Mouse (Mus musculus) ES-E14 (cell line): ENCODE data around the gene Plcg2. TPM values are rescaled to one million over a fixed set of nuclear protein-coding genes. Genes with fewer than 3 reads are reported as not detected.

Experiments used
- DNase-seq: peaks from one replicate; pipeline ENCODE4 v3.0.0-alpha.2; 2013; ENCODE audit warnings: low read depth, low spot score
- H3K27ac ChIP-seq: 2 replicates; pipeline ENCODE4 v1.5.1; 2012; ENCODE audit warnings: low read depth, mild to moderate bottlenecking, low read length, moderate library complexity, mixed read lengths; ENCODE audit not compliant: poor library complexity, insufficient read depth, severe bottlenecking
- H3K36me3 ChIP-seq: 2 replicates; pipeline ENCODE4 v1.6.1; 2012; ENCODE audit warnings: mild to moderate bottlenecking, low read length, moderate library complexity, mixed read lengths; ENCODE audit not compliant: control insufficient read depth, poor library complexity, insufficient read depth, severe bottlenecking
- H3K4me1 ChIP-seq, 2 experiments: fragments of 150-350 bp in 1 of 2; sonication (generic) in 1 of 2; 2 replicates each; pipeline ENCODE4 v1.6.1; 2012; ENCODE audit warnings: low read length in 2 of 2, mild to moderate bottlenecking in 1 of 2, mixed read lengths in 1 of 2; ENCODE audit not compliant: control insufficient read depth in 2 of 2, insufficient read depth in 2 of 2, poor library complexity in 1 of 2
- H3K4me3 ChIP-seq, 2 experiments: fragments of 150-350 bp in 1 of 2; sonication (generic) in 1 of 2; 2 replicates each; pipeline ENCODE4 v1.5.1; 2012; ENCODE audit warnings: low read length in 2 of 2, low read depth in 1 of 2, mild to moderate bottlenecking in 1 of 2, mixed read lengths in 1 of 2; ENCODE audit not compliant: insufficient read depth in 1 of 2, poor library complexity in 1 of 2, severe bottlenecking in 1 of 2
- H3K9ac ChIP-seq: 2 replicates; pipeline ENCODE4 v1.6.1; 2012; ENCODE audit warnings: low read depth, mild to moderate bottlenecking, low read length, mixed read lengths; ENCODE audit not compliant: poor library complexity, insufficient read depth, severe bottlenecking
- H3K9me3 ChIP-seq: fragments of 150-350 bp; sonication (generic); 2 replicates; pipeline ENCODE4 v1.6.1; 2012; ENCODE audit warnings: low read depth, mild to moderate bottlenecking, low read length; ENCODE audit not compliant: control insufficient read depth, insufficient read depth
- CHD2 ChIP-seq: IDR thresholded peaks from 2 replicates; pipeline ENCODE4 v1.6.1; 2014; ENCODE audit warnings: mild to moderate bottlenecking, low read depth, low read length, inconsistent platforms
- HCFC1 ChIP-seq: IDR thresholded peaks from 2 replicates; pipeline ENCODE4 v1.6.1; 2012; ENCODE audit warnings: low read length, inconsistent platforms, borderline replicate concordance; ENCODE audit not compliant: insufficient read depth
- MAFK ChIP-seq: IDR thresholded peaks from 2 replicates; pipeline ENCODE4 v1.6.1; 2014; ENCODE audit warnings: mild to moderate bottlenecking, low read depth, low read length, inconsistent platforms; ENCODE audit not compliant: insufficient read depth
- ZC3H11A ChIP-seq: IDR thresholded peaks from 2 replicates; pipeline ENCODE4 v1.6.1; 2012; ENCODE audit warnings: low read depth, mild to moderate bottlenecking, inconsistent platforms, low read length, borderline replicate concordance
- ZNF384 ChIP-seq: IDR thresholded peaks from 2 replicates; pipeline ENCODE4 v1.6.1; 2012; ENCODE audit warnings: low read depth, low read length, inconsistent platforms
- in situ Hi-C, 2 experiments: fragments of 600-800 bp; cut with MboI; formaldehyde crosslinking; loops; one replicate each; pipeline ENCODE4 v1.15.1; 2025; ENCODE audit warnings: low sequenced_read_pairs in 2 of 2, inconsistent platforms in 1 of 2; ENCODE audit not compliant: unreplicated experiment in 2 of 2
- total RNA-seq: library from RNA; depleted of rRNA; stranded (reverse); fragments of 300-350 nt; gene quantifications from 2 replicates; pipeline ENCODE4 v1.2.3, GENCODE M21; 2012

The Plcg2 gene
- total RNA-seq, 1 experiment: 32.4 TPM

DNA sequence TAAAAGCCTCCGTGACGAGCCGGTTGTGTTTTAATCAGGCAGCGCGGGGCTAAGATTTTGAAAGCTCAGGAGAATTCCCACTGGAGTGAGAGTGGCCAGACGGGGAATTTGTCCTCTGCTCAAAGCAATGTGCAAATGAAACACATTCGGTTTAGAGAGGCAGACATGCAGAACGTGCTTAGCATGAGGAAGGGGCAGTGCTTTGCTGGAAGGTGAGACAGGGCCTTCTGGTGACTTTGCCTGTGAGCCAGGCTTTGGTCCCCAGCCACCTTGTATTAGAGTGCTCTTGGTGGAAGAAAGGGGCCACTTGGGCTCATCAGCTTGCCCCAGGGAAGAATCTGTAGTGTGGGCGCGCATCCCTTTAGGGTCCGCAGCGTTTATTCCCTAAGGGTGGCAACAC, 106.0 kb downstream of the Plcg2 start:
- Histone ChIP-seq H3K9ac (no peak overlapping the region), H3K27ac (no peak overlapping the region), H3K36me3 (peaks cover 12% of the 10 kb centered on the region; the same call in 1 of the 2 replicates), H3K9me3 (no peaks in the 10 kb centered on the region), H3K4me3 (no peak overlapping the region), H3K4me1 (no peaks in the 10 kb centered on the region)
- no peak for TF ChIP-seq ZC3H11A
- TF ChIP-seq HCFC1: no peak
- no peak for TF ChIP-seq MAFK
- TF ChIP-seq ZNF384: no peak
- no peak for TF ChIP-seq CHD2
- no peak for DNase-seq
- in situ Hi-C loops: no loop called here

DNA sequence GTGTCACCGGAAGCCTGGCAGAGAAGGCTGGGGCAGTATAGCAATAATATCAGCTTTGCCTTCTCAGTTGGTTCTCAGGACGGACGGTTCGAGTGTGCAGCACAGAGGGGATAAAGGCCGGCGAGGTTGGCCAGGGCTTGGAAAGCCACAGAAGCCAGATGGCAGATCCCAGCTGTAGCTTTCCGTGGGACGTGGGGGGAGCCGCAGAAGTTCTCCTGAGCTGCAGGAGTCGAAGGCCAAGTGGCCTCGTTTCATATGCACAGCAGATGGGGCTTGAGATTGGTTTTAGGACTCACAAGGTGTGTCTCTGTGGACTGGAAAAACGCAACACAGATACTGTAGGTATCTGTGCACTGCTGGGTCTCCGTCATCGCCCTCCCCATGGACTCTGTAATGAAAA, 106.6 kb downstream of the Plcg2 start:
- in situ Hi-C loops: no loop called here
- H3K9me3 ChIP-seq: no peaks in the 10 kb centered on the region
- no peak overlapping the region for H3K4me3 ChIP-seq
- no peak for DNase-seq
- H3K27ac ChIP-seq: no peak overlapping the region
- H3K4me1 ChIP-seq: no peaks in the 10 kb centered on the region
- peaks cover 15% of the 10 kb centered on the region; the same call in 1 of the 2 replicates for H3K36me3 ChIP-seq
- no peak for TF ChIP-seq HCFC1
- no peak for TF ChIP-seq CHD2
- TF ChIP-seq MAFK: no peak
- TF ChIP-seq ZNF384: no peak
- no peak for TF ChIP-seq ZC3H11A
- H3K9ac ChIP-seq: no peak overlapping the region

DNA sequence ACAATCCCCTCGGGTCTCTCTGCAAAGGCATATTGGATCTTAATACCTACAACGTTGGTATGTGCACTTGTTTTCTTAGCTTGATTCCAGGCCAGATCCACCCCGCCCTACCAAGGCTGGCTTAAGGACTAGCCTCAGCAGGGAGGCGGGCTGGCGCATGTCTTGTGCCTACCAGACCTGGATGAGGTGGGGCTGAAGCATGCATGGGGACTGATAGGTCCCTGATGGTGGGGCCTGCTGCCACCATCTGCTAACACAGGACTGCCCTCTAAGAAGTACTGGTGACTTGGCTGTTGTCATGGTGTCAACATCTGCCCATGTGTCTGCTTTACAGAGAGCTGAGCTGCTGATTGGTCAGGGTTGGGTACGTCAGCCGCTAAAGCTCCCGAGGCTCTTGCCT, 107.1 kb downstream of the Plcg2 start:
- DNase-seq: no peak
- in situ Hi-C loops: no loop called here
- Histone ChIP-seq H3K9me3 (no peaks in the 10 kb centered on the region), H3K9ac (no peak overlapping the region), H3K27ac (no peak overlapping the region), H3K36me3 (peaks cover 15% of the 10 kb centered on the region; the same call in 1 of the 2 replicates), H3K4me3 (no peak overlapping the region), H3K4me1 (no peaks in the 10 kb centered on the region)
- TF ChIP-seq ZNF384: no peak
- no peak for TF ChIP-seq MAFK
- TF ChIP-seq HCFC1: no peak
- TF ChIP-seq ZC3H11A: no peak
- TF ChIP-seq CHD2: no peak

DNA sequence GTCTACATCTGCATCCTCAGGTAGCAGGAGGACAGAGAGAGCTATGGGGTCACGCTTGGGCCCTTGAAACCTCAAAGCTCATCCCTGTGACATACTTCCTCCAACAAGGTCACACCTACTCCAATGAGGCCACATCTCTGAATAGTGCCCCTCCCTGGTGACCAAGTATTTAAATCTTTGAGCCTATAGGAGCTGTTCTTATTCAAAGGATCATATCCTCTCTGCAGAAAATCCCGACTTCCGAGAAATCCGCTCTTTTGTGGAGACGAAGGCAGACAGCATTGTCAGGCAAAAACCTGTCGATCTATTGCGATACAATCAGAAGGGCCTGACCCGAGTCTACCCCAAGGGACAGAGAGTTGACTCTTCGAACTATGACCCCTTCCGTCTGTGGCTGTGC, 112.4 kb downstream of the Plcg2 start:
- Histone ChIP-seq H3K27ac (no peak overlapping the region), H3K4me3 (no peak overlapping the region), H3K36me3 (peaks cover 23% of the 10 kb centered on the region), H3K9ac (no peak overlapping the region), H3K4me1 (peaks cover 2% of the 10 kb centered on the region in 2 experiments; a peak in 2 of 4 replicates), H3K9me3 (no peaks in the 10 kb centered on the region)
- no peak for DNase-seq
- TF ChIP-seq CHD2: no peak
- no peak for TF ChIP-seq ZNF384
- no peak for TF ChIP-seq HCFC1
- TF ChIP-seq MAFK: no peak
- TF ChIP-seq ZC3H11A: no peak
- in situ Hi-C loops: no loop called here

DNA sequence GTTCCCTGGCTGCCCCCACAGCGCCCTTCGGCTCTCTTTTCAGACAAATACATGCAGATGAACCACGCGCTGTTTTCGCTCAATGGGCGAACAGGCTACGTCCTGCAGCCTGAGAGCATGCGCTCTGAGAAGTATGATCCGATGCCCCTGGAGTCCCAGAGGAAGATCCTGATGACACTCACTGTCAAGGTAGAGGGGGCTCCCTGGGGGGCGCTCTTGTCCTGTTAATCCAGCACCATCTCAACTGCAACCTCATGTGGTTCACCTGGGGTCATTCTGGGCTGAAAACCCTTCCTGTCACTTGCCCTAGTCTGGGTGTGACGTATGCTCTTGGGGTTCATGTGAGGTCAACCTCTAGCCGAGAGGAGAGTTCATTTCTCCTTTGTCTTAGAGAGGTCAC, 114.8 kb downstream of the Plcg2 start:
- no peaks in the 10 kb centered on the region for H3K9me3 ChIP-seq
- H3K27ac ChIP-seq: no peak overlapping the region
- in situ Hi-C loops: no loop called here
- TF ChIP-seq ZC3H11A: no peak
- TF ChIP-seq MAFK: no peak
- TF ChIP-seq HCFC1: no peak
- TF ChIP-seq ZNF384: no peak
- no peak for TF ChIP-seq CHD2
- H3K4me1 ChIP-seq: peaks cover 2% of the 10 kb centered on the region in 2 experiments; a peak in 2 of 4 replicates
- H3K4me3 ChIP-seq: no peak overlapping the region
- DNase-seq: no peak
- H3K9ac ChIP-seq: no peak overlapping the region; the same call in 1 of the 2 replicates
- H3K36me3 ChIP-seq: peaks cover 24% of the 10 kb centered on the region
